Mouse (Mus musculus) bone marrow macrophage, adult 2 months (primary cell): ENCODE data around the gene Myo9a. TPM values are rescaled to one million over a fixed set of nuclear protein-coding genes. Genes with fewer than 3 reads are reported as not detected.
"Not testable (repeated sequence)": the region's sequence is repeated elsewhere in the genome, so short reads cannot be mapped to it uniquely, and the experiment has no call there.

ENCODE experiments used
- H3K27ac ChIP-seq: 2 replicates; pipeline ENCODE4 v1.5.1; 2012; ENCODE audit warnings: low read depth, low read length; ENCODE audit not compliant: insufficient read depth
- H3K4me1 ChIP-seq: 2 replicates; pipeline ENCODE4 v1.6.1; 2012; ENCODE audit warnings: low read length; ENCODE audit not compliant: control insufficient read depth, insufficient read depth
- H3K4me3 ChIP-seq: 2 replicates; pipeline ENCODE4 v1.5.1; 2012; ENCODE audit warnings: mild to moderate bottlenecking, low read length, moderate library complexity; ENCODE audit not compliant: insufficient read depth
- CTCF ChIP-seq: IDR thresholded peaks from 2 replicates; pipeline ENCODE4 v1.5.1; 2012; ENCODE audit warnings: low read depth, mild to moderate bottlenecking, low read length, moderate library complexity
- POLR2A ChIP-seq: IDR thresholded peaks from 2 replicates; pipeline ENCODE4 v1.6.1; 2012; ENCODE audit warnings: mild to moderate bottlenecking, low read depth, low read length, borderline replicate concordance
- polyA plus RNA-seq: library from polyadenylated mRNA; stranded (reverse); fragments of >200 nt; gene quantifications from 2 replicates; pipeline ENCODE4 v1.2.4, GENCODE M21; 2012; ENCODE audit not compliant: missing spikeins, insufficient read depth, insufficient read length

The Myo9a gene
- polyA plus RNA-seq, 1 experiment: 13.1 TPM

GRCm38 (mm10) chr9:59948226-59948625, 197.5 kb downstream of the Myo9a start:
- TF ChIP-seq POLR2A (no peak), CTCF (no peak)
- Histone ChIP-seq H3K27ac (no peak overlapping the region), H3K4me3 (no peak overlapping the region), H3K4me1 (no peaks in the 10 kb centered on the region)

- Histone ChIP-seq H3K4me3 (no peak overlapping the region), H3K27ac (no peak overlapping the region), H3K4me1 (no peaks in the 10 kb centered on the region)
- TF ChIP-seq CTCF (no peak), POLR2A (no peak)
Measured at GRCm38 (mm10) chr9:59948691-59949250, 198.1 kb downstream of the Myo9a start.

- Histone ChIP-seq H3K4me1 (no peaks in the 10 kb centered on the region), H3K27ac (no peak overlapping the region), H3K4me3 (no peak overlapping the region)
- TF ChIP-seq POLR2A (no peak), CTCF (no peak)
Measured at GRCm38 (mm10) chr9:59949511-59949910, 198.8 kb downstream of the Myo9a start.

- Histone ChIP-seq H3K27ac (no peak overlapping the region), H3K4me1 (no peaks in the 10 kb centered on the region), H3K4me3 (no peak overlapping the region)
- TF ChIP-seq POLR2A: no peak
- no peak for TF ChIP-seq CTCF
Measured at GRCm38 (mm10) chr9:59949981-59950380, 199.3 kb downstream of the Myo9a start.

DNA sequence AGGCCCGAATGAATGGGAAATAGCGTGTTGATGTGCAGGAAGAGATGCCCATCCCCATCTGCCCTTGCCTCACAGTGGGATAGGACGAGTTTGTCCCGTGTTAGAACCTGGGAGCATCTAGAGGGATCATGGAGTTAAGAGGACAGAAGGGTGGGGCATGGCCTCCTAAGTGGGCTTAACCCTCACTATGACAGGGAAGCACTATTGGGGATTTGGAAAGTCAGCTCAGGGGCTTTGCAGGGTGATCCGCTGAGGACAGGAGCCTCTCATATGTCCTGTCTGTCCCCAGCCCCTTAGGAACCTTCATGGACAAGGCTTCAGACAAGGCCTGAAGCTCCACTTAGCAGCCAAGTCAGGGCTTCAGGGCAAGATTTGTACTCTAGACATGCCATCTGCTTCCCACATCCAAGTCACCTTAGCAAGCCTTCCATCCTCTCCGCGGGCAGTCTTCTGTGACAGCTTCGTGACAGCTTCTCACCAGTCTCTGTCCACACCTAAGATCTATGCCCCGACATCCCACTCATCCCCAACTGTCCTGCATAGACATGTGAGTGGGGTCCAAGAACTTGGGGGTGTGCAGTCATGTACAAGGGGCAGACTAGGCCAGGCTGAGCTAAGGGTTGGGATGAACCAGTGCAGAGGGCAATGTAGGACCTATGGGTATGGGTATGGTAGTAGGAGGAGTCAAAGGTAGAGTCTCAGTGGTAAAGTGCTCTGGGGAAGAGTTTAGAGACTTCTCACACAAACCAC, 200.5 kb downstream of the Myo9a start:
- Histone ChIP-seq H3K4me1 (no peaks in the 10 kb centered on the region), H3K27ac (no peak overlapping the region), H3K4me3 (no peak overlapping the region)
- TF ChIP-seq CTCF: no peak
- TF ChIP-seq POLR2A: no peak

- no peak for TF ChIP-seq POLR2A
- no peak for TF ChIP-seq CTCF
- Histone ChIP-seq H3K4me1 (no peaks in the 10 kb centered on the region), H3K27ac (no peak overlapping the region), H3K4me3 (no peak overlapping the region)
Measured at GRCm38 (mm10) chr9:59951943-59952342, 201.2 kb downstream of the Myo9a start.

GRCm38 (mm10) chr9:59952515-59953070, 201.9 kb downstream of the Myo9a start:
- no peak for TF ChIP-seq POLR2A
- no peak overlapping the region for H3K27ac ChIP-seq
- no peaks in the 10 kb centered on the region for H3K4me1 ChIP-seq
- H3K4me3 ChIP-seq: no peak overlapping the region

- Histone ChIP-seq H3K27ac (no peak overlapping the region), H3K4me1 (no peaks in the 10 kb centered on the region), H3K4me3 (no peak overlapping the region)
- TF ChIP-seq CTCF (no peak), POLR2A (no peak)
Measured at GRCm38 (mm10) chr9:59953556-59953955, 202.9 kb downstream of the Myo9a start.

DNA sequence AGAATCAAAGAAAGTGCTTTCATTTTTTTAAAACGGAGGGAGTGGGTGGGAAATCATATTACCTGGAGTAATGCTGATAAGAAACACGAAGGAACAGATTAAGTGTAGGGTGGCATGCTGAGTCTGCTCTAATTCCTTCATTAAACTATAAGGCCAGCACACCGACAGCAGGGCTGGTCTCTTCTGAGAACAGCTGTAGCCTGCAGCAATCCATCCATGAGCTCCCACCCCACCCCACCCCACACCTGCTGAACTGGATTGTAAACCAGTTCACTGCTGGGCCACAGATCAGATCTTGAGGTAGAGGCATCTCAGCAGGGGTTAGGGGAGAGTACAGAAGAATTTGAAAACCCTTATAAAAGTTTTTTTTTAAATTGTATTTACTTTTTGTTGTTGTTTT, 204.5 kb downstream of the Myo9a start:
- H3K4me3 ChIP-seq: no peak overlapping the region
- H3K4me1 ChIP-seq: no peaks in the 10 kb centered on the region
- no peak for TF ChIP-seq POLR2A
- TF ChIP-seq CTCF: no peak
- H3K27ac ChIP-seq: no peak overlapping the region

GRCm38 (mm10) chr9:59955692-59956091, 205.0 kb downstream of the Myo9a start:
- H3K27ac ChIP-seq: no peak overlapping the region
- no peak overlapping the region for H3K4me3 ChIP-seq
- no peaks in the 10 kb centered on the region for H3K4me1 ChIP-seq
- TF ChIP-seq POLR2A (no peak), CTCF (no peak)

DNA sequence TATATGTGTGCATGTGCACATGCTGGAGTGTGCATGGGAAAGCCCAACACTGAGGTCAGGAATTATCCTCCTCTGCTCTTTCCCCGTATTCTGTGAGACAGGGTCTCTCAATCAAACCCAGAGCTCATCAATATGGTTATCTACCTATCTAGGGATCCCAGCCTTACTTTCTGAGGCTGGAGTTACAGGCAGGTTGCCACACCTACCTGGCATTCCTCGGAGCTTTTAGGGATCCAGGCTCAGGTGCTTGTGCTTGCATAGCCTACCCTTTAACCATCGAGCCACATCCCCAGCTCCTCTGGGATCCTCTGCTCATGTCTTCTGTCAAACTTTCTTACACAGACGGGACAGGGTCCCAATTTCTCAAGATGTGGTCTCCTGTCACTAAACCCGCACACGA, 205.8 kb downstream of the Myo9a start:
- H3K27ac ChIP-seq: no peak overlapping the region
- H3K4me3 ChIP-seq: no peak overlapping the region
- TF ChIP-seq POLR2A: no peak
- no peak for TF ChIP-seq CTCF
- no peaks in the 10 kb centered on the region for H3K4me1 ChIP-seq

DNA sequence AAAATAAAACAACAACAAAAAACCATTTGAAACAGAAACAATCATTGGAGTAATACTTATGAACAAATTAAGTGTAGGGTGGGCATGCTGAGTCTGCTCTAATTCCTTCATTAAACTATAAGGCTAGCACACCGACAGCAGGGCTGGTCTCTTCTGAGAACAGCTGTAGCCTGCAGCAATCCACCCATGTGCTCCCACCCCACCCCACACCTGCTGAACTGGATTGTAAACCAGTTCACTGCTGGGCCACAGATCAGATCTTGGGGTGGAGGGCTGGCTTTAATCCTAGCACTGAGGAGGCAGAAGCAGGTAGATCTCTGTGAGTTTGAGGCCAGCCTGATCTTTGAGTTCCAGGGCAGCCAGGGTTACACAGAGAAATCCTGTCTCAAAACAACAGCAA, 207.4 kb downstream of the Myo9a start:
- not testable (repeated sequence) for H3K4me1 ChIP-seq, H3K27ac ChIP-seq, H3K4me3 ChIP-seq
